Mouse (Mus musculus) midbrain, postnatal 0 days (tissue): ENCODE measurements around the gene Chd6. TPM values are rescaled to one million over a fixed set of nuclear protein-coding genes. Genes with fewer than 3 reads are reported as not detected.

Experiments used
- ATAC-seq: fragments of 200-750 bp; cut with Nextera tagmentation; 2 replicates; pipeline ENCODE4 v1.8.0; 2017; ENCODE audit warnings: moderate number of reproducible peaks, mild to moderate bottlenecking, moderate TSS enrichment, moderate library complexity; ENCODE audit not compliant: low FRiP score
- DNase-seq: peaks from one replicate; pipeline ENCODE4 v3.0.0-alpha.2; 2015; ENCODE audit warnings: low spot score
- H3K27ac ChIP-seq: fragments of 300-500 bp; sonication (generic); 2 replicates; pipeline ENCODE4 v1.5.1; 2014; ENCODE audit warnings: low read depth, mild to moderate bottlenecking, low read length, mixed read lengths
- H3K27me3 ChIP-seq: fragments of 300-500 bp; sonication (generic); 2 replicates; pipeline ENCODE4 v1.6.1; 2014; ENCODE audit warnings: low read length, control low read depth, mixed read lengths; ENCODE audit not compliant: insufficient read depth
- H3K36me3 ChIP-seq: fragments of 300-500 bp; sonication (generic); 2 replicates; pipeline ENCODE4 v1.6.1; 2014; ENCODE audit warnings: low read length, control low read depth, mixed read lengths; ENCODE audit not compliant: insufficient read depth
- H3K4me1 ChIP-seq: fragments of 300-500 bp; sonication (generic); 2 replicates; pipeline ENCODE4 v1.6.1; 2014; ENCODE audit warnings: mild to moderate bottlenecking, control low read depth, antibody characterized with exemption, low read length, mixed read lengths; ENCODE audit not compliant: insufficient read depth
- H3K4me2 ChIP-seq: fragments of 300-500 bp; sonication (generic); 2 replicates; pipeline ENCODE4 v1.6.1; 2014; ENCODE audit warnings: low read depth, mild to moderate bottlenecking, low read length, mixed read lengths; ENCODE audit not compliant: poor library complexity, severe bottlenecking
- H3K4me3 ChIP-seq: fragments of 300-500 bp; sonication (generic); 2 replicates; pipeline ENCODE4 v1.5.1; 2014; ENCODE audit warnings: low read depth, mild to moderate bottlenecking, low read length, moderate library complexity
- H3K9ac ChIP-seq: fragments of 300-500 bp; sonication (generic); replicated peaks from 2 replicates; pipeline ENCODE4 v1.6.1; 2014; ENCODE audit warnings: mild to moderate bottlenecking, low read length, moderate library complexity, mixed read lengths; ENCODE audit not compliant: poor library complexity, severe bottlenecking
- H3K9me3 ChIP-seq: fragments of 300-500 bp; sonication (generic); 2 replicates; pipeline ENCODE4 v1.6.1; 2016; ENCODE audit warnings: low read length, control low read depth
- CTCF ChIP-seq: IDR thresholded peaks from 2 replicates; pipeline ENCODE4 v1.5.1; 2016; ENCODE audit warnings: antibody characterized with exemption, mild to moderate bottlenecking
- WGBS: fragments of 180-500 bp; shearing (Covaris S2); extraction: QIAGEN DNeasy Blood & Tissue Kit; methylation state at CpG from one replicate; pipeline ENCODE4 v1.1.7; 2014; 5-methylcytosine and 5-hydroxymethylcytosine counted together
- polyA plus RNA-seq: library from polyadenylated mRNA; unstranded; fragments of >200 nt; fragmentation: Nextera tagmentation; extraction: Ambion mirVana; gene quantifications from 2 replicates; pipeline ENCODE4 v1.2.1, GENCODE M21; 2015
- total RNA-seq: library from RNA; depleted of rRNA; stranded (reverse); fragments of >200 nt; gene quantifications from 2 replicates; pipeline ENCODE4 v1.2.3, GENCODE M21; 2014

Gene Chd6
- total and polyA plus RNA-seq, 2 experiments from 2014 or later: 26.6 to 58.3 TPM

- H3K27me3 ChIP-seq: no peaks in the 10 kb centered on the region
- no peak for ATAC-seq
- H3K4me2 ChIP-seq: no peak overlapping the region
- H3K4me3 ChIP-seq: no peak overlapping the region
- WGBS: 69% methylated on average over 3 of the region's 3 CpGs
- no peaks in the 10 kb centered on the region for H3K4me1 ChIP-seq
- no peak overlapping the region for H3K27ac ChIP-seq
- TF ChIP-seq CTCF: peak; percentile 51
- H3K36me3 ChIP-seq: no peaks in the 10 kb centered on the region
- no peak overlapping the region for H3K9ac ChIP-seq
- peak; percentile 62 for DNase-seq
- H3K9me3 ChIP-seq: no peaks in the 10 kb centered on the region
Observed at GRCm38 (mm10) chr2:161090200-161090599, 18.7 kb downstream of the Chd6 start.

GRCm38 (mm10) chr2:161078590-161078989 is 30.3 kb downstream of the Chd6 start:
- H3K27me3 ChIP-seq: no peaks in the 10 kb centered on the region
- H3K27ac ChIP-seq: no peak overlapping the region
- no peak overlapping the region for H3K9ac ChIP-seq
- WGBS: 95% methylated on average over 2 of the region's 2 CpGs
- H3K4me2 ChIP-seq: no peak overlapping the region
- no peaks in the 10 kb centered on the region for H3K9me3 ChIP-seq
- H3K4me3 ChIP-seq: no peak overlapping the region
- H3K36me3 ChIP-seq: no peaks in the 10 kb centered on the region
- ATAC-seq (no peak), DNase-seq (no peak)
- no peak for TF ChIP-seq CTCF
- H3K4me1 ChIP-seq: no peaks in the 10 kb centered on the region; the same call in 1 of the 2 replicates

- no peaks in the 10 kb centered on the region for H3K9me3 ChIP-seq
Observed at GRCm38 (mm10) chr2:161076262-161076661, 32.6 kb downstream of the Chd6 start.

GRCm38 (mm10) chr2:161075553-161075952 is 33.3 kb downstream of the Chd6 start:
- Histone ChIP-seq H3K27ac (no peak overlapping the region), H3K36me3 (no peaks in the 10 kb centered on the region), H3K4me3 (no peak overlapping the region), H3K9ac (no peak overlapping the region), H3K9me3 (no peaks in the 10 kb centered on the region), H3K4me2 (no peak overlapping the region), H3K4me1 (no peaks in the 10 kb centered on the region; the same call in 1 of the 2 replicates), H3K27me3 (no peaks in the 10 kb centered on the region)
- no peak for DNase-seq
- no peak for TF ChIP-seq CTCF
- 93% methylated on average over 5 of the region's 5 CpGs for WGBS
- ATAC-seq: no peak

More at GRCm38 (mm10) chr2:161076262-161076661, 32.6 kb downstream of the Chd6 start:
- no peak for ATAC-seq
- H3K9ac ChIP-seq: no peak overlapping the region
- no peaks in the 10 kb centered on the region for H3K36me3 ChIP-seq
- no peak for DNase-seq
- H3K4me3 ChIP-seq: no peak overlapping the region
- no peak overlapping the region for H3K27ac ChIP-seq
- H3K4me1 ChIP-seq: no peaks in the 10 kb centered on the region; the same call in 1 of the 2 replicates
- WGBS: 84% methylated on average over 4 of the region's 4 CpGs
- H3K27me3 ChIP-seq: no peaks in the 10 kb centered on the region
- no peak overlapping the region for H3K4me2 ChIP-seq
- TF ChIP-seq CTCF: no peak

GRCm38 (mm10) chr2:161066097-161066759 is 42.6 kb downstream of the Chd6 start:
- DNase-seq: no peak
- Histone ChIP-seq H3K27me3 (no peaks in the 10 kb centered on the region), H3K9me3 (no peaks in the 10 kb centered on the region), H3K9ac (no peak overlapping the region), H3K36me3 (no peaks in the 10 kb centered on the region), H3K4me2 (no peak overlapping the region), H3K27ac (no peak overlapping the region), H3K4me1 (no peaks in the 10 kb centered on the region), H3K4me3 (no peak overlapping the region)
- no peak for TF ChIP-seq CTCF
- ATAC-seq: no peak
- WGBS: 17% methylated on average over 10 of the region's 10 CpGs

- DNase-seq: no peak
- no peaks in the 10 kb centered on the region for H3K36me3 ChIP-seq
- H3K4me1 ChIP-seq: no peaks in the 10 kb centered on the region
- no peak overlapping the region for H3K4me3 ChIP-seq
- H3K9ac ChIP-seq: no peak overlapping the region
- no peaks in the 10 kb centered on the region for H3K9me3 ChIP-seq
- WGBS: 83% methylated on average over 2 of the region's 2 CpGs
- no peak for TF ChIP-seq CTCF
- no peak overlapping the region for H3K27ac ChIP-seq
- ATAC-seq: no peak
- no peaks in the 10 kb centered on the region for H3K27me3 ChIP-seq
- no peak overlapping the region for H3K4me2 ChIP-seq
Observed at GRCm38 (mm10) chr2:161065594-161065993, 43.3 kb downstream of the Chd6 start.
